Mouse (Mus musculus): ENCODE data around the gene Tbl1xr1. TPM values are rescaled to one million over a fixed set of nuclear protein-coding genes. Genes with fewer than 3 reads are reported as not detected.

The Tbl1xr1 gene
- polyA plus RNA-seq, 1 experiment = 14.7 TPM

DNA sequence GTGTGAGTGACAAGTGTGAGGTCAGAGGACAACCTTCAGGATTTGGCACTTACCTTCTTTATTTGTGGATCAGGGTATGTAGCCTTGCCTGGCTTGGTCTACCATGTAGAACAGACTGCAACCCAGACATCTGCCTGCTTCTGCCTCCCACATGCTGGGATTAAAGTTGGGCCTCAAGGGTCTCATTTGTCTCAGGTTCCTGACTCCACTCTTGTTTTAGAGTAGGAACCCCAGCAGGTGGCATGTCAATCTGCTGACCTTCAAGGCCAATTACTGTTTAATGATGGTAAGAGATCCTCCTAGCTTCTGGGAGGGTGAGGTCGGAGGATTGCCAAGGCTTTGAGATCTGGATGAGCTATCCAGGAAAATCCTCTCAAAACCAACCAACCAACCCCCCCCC, 2.5 kb upstream of the Tbl1xr1 start:
- peaks cover 18% of the 10 kb centered on the region for H3K79me2 ChIP-seq (ENCODE audit: control insufficient read depth, insufficient read depth)
- H3ac ChIP-seq (ENCODE audit: control insufficient read depth, insufficient read length) = no peak overlapping the region
- no peak overlapping the region for H3K4me3 ChIP-seq
- H3K36me3 ChIP-seq (ENCODE audit: control insufficient read depth, insufficient read depth) = peaks cover under 1% of the 10 kb centered on the region
- TF ChIP-seq POLR2A (IDR thresholded peaks at IDR 0.05; ENCODE audit: insufficient read length, low read depth) = no peak
- H3K4me2 ChIP-seq (ENCODE audit: low read depth) = no peak overlapping the region
- no peaks in the 10 kb centered on the region for H3K27me3 ChIP-seq (ENCODE audit: control insufficient read depth, insufficient read depth, insufficient read length)

- no peak for TF ChIP-seq POLR2AphosphoS2 (IDR thresholded peaks at IDR 0.05; ENCODE audit: insufficient read length, low read depth)
- TF ChIP-seq CEBPB (IDR thresholded peaks at IDR 0.05; ENCODE audit: insufficient read depth, poor library complexity, severe bottlenecking) = no peak
- no peak for TF ChIP-seq MYOD1 (IDR thresholded peaks at IDR 0.05; ENCODE audit: control insufficient read depth in 1 of 3, insufficient read length in 2 of 3, low read depth in 2 of 3)
- Histone ChIP-seq H3K79me2 (ENCODE audit: control insufficient read depth, insufficient read depth) (peaks cover 26% of the 10 kb centered on the region), H3K4me2 (ENCODE audit: low read depth) (peak overlapping the region; percentile 83), H3K4me3 (peak overlapping the region; percentile 37), H3ac (ENCODE audit: control insufficient read depth, insufficient read length) (no peak overlapping the region), H3K36me3 (ENCODE audit: control insufficient read depth, insufficient read depth) (peaks cover 8% of the 10 kb centered on the region), H3K27me3 (ENCODE audit: control insufficient read depth, insufficient read depth, insufficient read length) (no peaks in the 10 kb centered on the region)
Observed at GRCm38 (mm10) chr3:22074591-22075294, 1.7 kb upstream of the Tbl1xr1 start.

DNA sequence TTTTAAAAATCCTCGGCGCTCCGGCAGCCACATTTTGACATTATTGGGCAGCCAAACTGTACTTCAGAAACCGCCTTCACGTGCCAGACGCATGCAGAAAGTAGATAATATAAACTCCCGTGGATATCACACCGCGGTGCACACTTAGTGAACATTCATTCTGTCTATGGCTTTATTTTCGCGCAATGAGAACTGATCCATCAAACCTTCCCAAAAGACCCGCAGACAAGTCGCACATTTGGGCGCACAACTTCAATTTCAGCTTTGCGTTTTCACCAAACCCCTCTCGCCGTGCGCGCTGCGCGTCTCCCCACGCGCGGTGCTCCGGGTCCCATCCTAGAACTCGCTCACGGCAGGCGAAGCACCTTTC, 950 bp upstream of the Tbl1xr1 start:
- Histone ChIP-seq H3K4me2 (ENCODE audit: low read depth) (peak overlapping the region; percentile 83), H3K79me2 (ENCODE audit: control insufficient read depth, insufficient read depth) (peaks cover 34% of the 10 kb centered on the region), H3ac (ENCODE audit: control insufficient read depth, insufficient read length) (peak overlapping the region; percentile 87), H3K4me3 (peak overlapping the region; percentile 37), H3K27me3 (ENCODE audit: control insufficient read depth, insufficient read depth, insufficient read length) (no peaks in the 10 kb centered on the region), H3K36me3 (ENCODE audit: control insufficient read depth, insufficient read depth) (peaks cover 11% of the 10 kb centered on the region)
- TF ChIP-seq MYOG (IDR thresholded peaks at IDR 0.05; ENCODE audit: control insufficient read depth in 1 of 3, insufficient read depth in 1 of 3, insufficient read length in 2 of 3, low read depth in 2 of 3) (no peak), POLR2AphosphoS2 (IDR thresholded peaks at IDR 0.05; ENCODE audit: insufficient read length, low read depth) (no peak), SRF (IDR thresholded peaks at IDR 0.05; ENCODE audit: control insufficient read depth, insufficient read length, low read depth) (no peak), TCF12 (IDR thresholded peaks at IDR 0.05; ENCODE audit: insufficient read depth, poor library complexity, severe bottlenecking) (no peak)

GRCm38 (mm10) chr3:22075887-22076560, 428 bp upstream of the Tbl1xr1 start:
- peak in 1 of 3 experiments; percentile 17 for TF ChIP-seq MYOG (IDR thresholded peaks at IDR 0.05; ENCODE audit: control insufficient read depth in 1 of 3, insufficient read depth in 1 of 3, insufficient read length in 2 of 3, low read depth in 2 of 3)
- peak; percentile 64 for TF ChIP-seq POLR2AphosphoS2 (IDR thresholded peaks at IDR 0.05; ENCODE audit: insufficient read length, low read depth)
- no peak for TF ChIP-seq MAX (IDR thresholded peaks at IDR 0.05; ENCODE audit: low read depth)
- no peak for TF ChIP-seq TCF12 (IDR thresholded peaks at IDR 0.05; ENCODE audit: insufficient read depth, poor library complexity, severe bottlenecking)
- TF ChIP-seq MYOD1 (IDR thresholded peaks at IDR 0.05; ENCODE audit: control insufficient read depth in 1 of 3, insufficient read length in 2 of 3, low read depth in 2 of 3) = peak in 1 of 3 experiments; percentile 5
- TF ChIP-seq POLR2A (IDR thresholded peaks at IDR 0.05; ENCODE audit: insufficient read length, low read depth) = peak; percentile 62
- TF ChIP-seq E2F4 (IDR thresholded peaks at IDR 0.05; ENCODE audit: insufficient read depth) = no peak
- no peak for TF ChIP-seq USF1 (IDR thresholded peaks at IDR 0.05; ENCODE audit: low read depth)
- no peak for TF ChIP-seq SRF (IDR thresholded peaks at IDR 0.05; ENCODE audit: control insufficient read depth, insufficient read length, low read depth)
- no peak for TF ChIP-seq CEBPB (IDR thresholded peaks at IDR 0.05; ENCODE audit: insufficient read depth, poor library complexity, severe bottlenecking)
- TF ChIP-seq REST (IDR thresholded peaks at IDR 0.05; ENCODE audit: insufficient read depth, insufficient read length) = no peak
- no peak for TF ChIP-seq TCF3 (IDR thresholded peaks at IDR 0.05; ENCODE audit: insufficient read length, low read depth)
- peak overlapping the region; percentile 37 for H3K4me3 ChIP-seq
- peaks cover 39% of the 10 kb centered on the region for H3K79me2 ChIP-seq (ENCODE audit: control insufficient read depth, insufficient read depth)
- H3K4me2 ChIP-seq (ENCODE audit: low read depth) = peak overlapping the region; percentile 83
- no peaks in the 10 kb centered on the region for H3K27me3 ChIP-seq (ENCODE audit: control insufficient read depth, insufficient read depth, insufficient read length)
- peak overlapping the region; percentile 87 for H3ac ChIP-seq (ENCODE audit: control insufficient read depth, insufficient read length)
- peaks cover 11% of the 10 kb centered on the region for H3K36me3 ChIP-seq (ENCODE audit: control insufficient read depth, insufficient read depth)

GRCm38 (mm10) chr3:22076936-22077656, 644 bp downstream of the Tbl1xr1 start:
- H3K4me2 ChIP-seq (ENCODE audit: low read depth) = peak overlapping the region; percentile 79
- peak in 1 of 3 experiments; percentile 3 for TF ChIP-seq MYOD1 (IDR thresholded peaks at IDR 0.05; ENCODE audit: control insufficient read depth in 1 of 3, insufficient read length in 2 of 3, low read depth in 2 of 3)
- no peak for TF ChIP-seq REST (IDR thresholded peaks at IDR 0.05; ENCODE audit: insufficient read depth, insufficient read length)
- TF ChIP-seq POLR2A (IDR thresholded peaks at IDR 0.05; ENCODE audit: insufficient read length, low read depth) = no peak
- TF ChIP-seq TCF12 (IDR thresholded peaks at IDR 0.05; ENCODE audit: insufficient read depth, poor library complexity, severe bottlenecking) = no peak
- no peak for TF ChIP-seq CEBPB (IDR thresholded peaks at IDR 0.05; ENCODE audit: insufficient read depth, poor library complexity, severe bottlenecking)
- no peak for TF ChIP-seq E2F4 (IDR thresholded peaks at IDR 0.05; ENCODE audit: insufficient read depth)
- peak overlapping the region; percentile 87 for H3ac ChIP-seq (ENCODE audit: control insufficient read depth, insufficient read length)

More at GRCm38 (mm10) chr3:22076936-22077656, 644 bp downstream of the Tbl1xr1 start:
- H3K79me2 ChIP-seq (ENCODE audit: control insufficient read depth, insufficient read depth) = peaks cover 50% of the 10 kb centered on the region
- H3K4me3 ChIP-seq = peak overlapping the region; percentile 37
- H3K27me3 ChIP-seq (ENCODE audit: control insufficient read depth, insufficient read depth, insufficient read length) = no peaks in the 10 kb centered on the region
- peaks cover 11% of the 10 kb centered on the region for H3K36me3 ChIP-seq (ENCODE audit: control insufficient read depth, insufficient read depth)

All from myocyte (in vitro differentiated cells).